Mouse (Mus musculus) embryonic facial prominence, embryonic 12.5 days (tissue): ENCODE measurements around the gene Lamtor1. TPM values are rescaled to one million over a fixed set of nuclear protein-coding genes. Genes with fewer than 3 reads are reported as not detected.
A peak's percentile ranks its signal among the peaks of the same experiment; 100 is the strongest.

Experiments used
- ATAC-seq: fragments of 200-750 bp; cut with Nextera tagmentation; 2 replicates; pipeline ENCODE4 v1.8.0; 2017; ENCODE audit not compliant: insufficient number of reproducible peaks, insufficient read depth, low FRiP score, low TSS enrichment
- H3K27ac ChIP-seq: fragments of 300-500 bp; sonication (generic); 2 replicates; pipeline ENCODE4 v1.5.1; 2016; ENCODE audit warnings: mild to moderate bottlenecking
- H3K27me3 ChIP-seq: fragments of 300-500 bp; sonication (generic); 2 replicates; pipeline ENCODE4 v1.6.1; 2016; ENCODE audit warnings: mild to moderate bottlenecking, moderate library complexity
- H3K36me3 ChIP-seq: fragments of 300-500 bp; sonication (generic); 2 replicates; pipeline ENCODE4 v1.6.1; 2016; ENCODE audit warnings: mild to moderate bottlenecking
- H3K4me1 ChIP-seq: fragments of 300-500 bp; sonication (generic); 2 replicates; pipeline ENCODE4 v1.6.1; 2016
- H3K4me2 ChIP-seq: fragments of 300-500 bp; sonication (generic); replicated peaks from 2 replicates; pipeline ENCODE4 v1.6.1; 2016; ENCODE audit warnings: mild to moderate bottlenecking, moderate library complexity
- H3K4me3 ChIP-seq: fragments of 300-500 bp; sonication (generic); 2 replicates; pipeline ENCODE4 v1.5.1; 2016; ENCODE audit warnings: mild to moderate bottlenecking
- H3K9ac ChIP-seq: fragments of 300-500 bp; sonication (generic); 2 replicates; pipeline ENCODE4 v1.6.1; 2016; ENCODE audit warnings: mild to moderate bottlenecking, moderate library complexity
- H3K9me3 ChIP-seq: fragments of 300-500 bp; sonication (generic); 2 replicates; pipeline ENCODE4 v1.6.1; 2016; ENCODE audit warnings: mild to moderate bottlenecking, moderate library complexity
- WGBS: fragments of 180-500 bp; shearing (Covaris S2); methylation state at CpG from one replicate; pipeline ENCODE4 v1.1.7; 2016; 5-methylcytosine and 5-hydroxymethylcytosine counted together
- polyA plus RNA-seq: library from polyadenylated mRNA; unstranded; fragments of >200 nt; fragmentation: Nextera tagmentation; extraction: Ambion mirVana; gene quantifications from 2 replicates; pipeline ENCODE4 v1.2.1, GENCODE M21; 2016

Lamtor1 gene
- polyA plus RNA-seq = 153 and 158 TPM in 2 replicates

GRCm38 (mm10) chr7:101905561-101906286, at the start of gene Lamtor1:
Gene Lamtor1, plus strand, starts transcription at chr7:101905904.
- peak; percentile 96 for ATAC-seq
- Histone ChIP-seq H3K36me3 (peaks cover 12% of the 10 kb centered on the region), H3K9ac (peak within 1 kb of the TSS; percentile 89), H3K4me1 (peaks cover 12% of the 10 kb centered on the region), H3K27ac (peak within 1 kb of the TSS; percentile 96), H3K4me2 (peak within 1 kb of the TSS; percentile 66), H3K4me3 (peak within 1 kb of the TSS; percentile 76), H3K27me3 (no peaks in the 10 kb centered on the region), H3K9me3 (no peaks in the 10 kb centered on the region)
- under 1% methylated on average over 61 of the region's 61 CpGs for WGBS

GRCm38 (mm10) chr7:101857094-101857493, 48.6 kb upstream of the Lamtor1 start, which contains the start of gene Folr2:
Gene Folr2, minus strand, starts transcription at chr7:101857194.
- WGBS = 90% methylated on average over 4 of the region's 4 CpGs
- H3K9ac ChIP-seq = no peak within 1 kb of the TSS
- no peak for ATAC-seq
- H3K4me1 ChIP-seq = no peaks in the 10 kb centered on the region
- no peaks in the 10 kb centered on the region for H3K9me3 ChIP-seq
- H3K27me3 ChIP-seq = no peaks in the 10 kb centered on the region
- H3K4me2 ChIP-seq = no peak within 1 kb of the TSS
- no peak within 1 kb of the TSS for H3K4me3 ChIP-seq
- no peak within 1 kb of the TSS for H3K27ac ChIP-seq
- H3K36me3 ChIP-seq = no peaks in the 10 kb centered on the region

DNA sequence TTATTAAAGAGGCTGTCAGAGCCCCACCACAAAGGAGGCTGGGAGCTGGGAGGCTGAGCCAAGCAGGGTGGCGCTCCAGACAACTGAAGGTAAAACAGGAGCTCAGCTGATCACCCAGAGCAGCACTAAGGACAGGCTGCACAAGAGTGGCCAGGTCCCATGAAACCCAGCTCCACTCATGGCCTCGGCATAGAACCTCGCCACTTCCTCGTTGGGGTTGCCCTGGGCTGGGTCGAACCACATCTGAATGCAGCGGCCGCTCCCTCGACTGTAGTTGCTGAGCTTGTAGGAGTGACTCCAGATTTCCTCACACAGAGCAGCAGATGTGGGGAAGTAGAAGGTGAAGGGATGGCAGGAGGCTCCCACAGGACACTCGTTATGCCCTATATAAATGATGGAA, 47.3 kb upstream of the Lamtor1 start:
- no peak overlapping the region for H3K4me2 ChIP-seq
- H3K9me3 ChIP-seq = no peaks in the 10 kb centered on the region
- H3K27ac ChIP-seq = no peak overlapping the region
- no peak for ATAC-seq
- no peaks in the 10 kb centered on the region for H3K36me3 ChIP-seq
- H3K4me3 ChIP-seq = no peak overlapping the region
- H3K9ac ChIP-seq = no peak overlapping the region
- H3K27me3 ChIP-seq = no peaks in the 10 kb centered on the region
- no peaks in the 10 kb centered on the region for H3K4me1 ChIP-seq
- WGBS = 77% methylated on average over 9 of the region's 9 CpGs

GRCm38 (mm10) chr7:101860978-101861377, 44.7 kb upstream of the Lamtor1 start:
- Histone ChIP-seq H3K4me3 (no peak overlapping the region), H3K9ac (no peak overlapping the region), H3K27ac (no peak overlapping the region), H3K4me2 (no peak overlapping the region), H3K27me3 (no peaks in the 10 kb centered on the region), H3K4me1 (no peaks in the 10 kb centered on the region), H3K9me3 (no peaks in the 10 kb centered on the region), H3K36me3 (no peaks in the 10 kb centered on the region)
- no peak for ATAC-seq

DNA sequence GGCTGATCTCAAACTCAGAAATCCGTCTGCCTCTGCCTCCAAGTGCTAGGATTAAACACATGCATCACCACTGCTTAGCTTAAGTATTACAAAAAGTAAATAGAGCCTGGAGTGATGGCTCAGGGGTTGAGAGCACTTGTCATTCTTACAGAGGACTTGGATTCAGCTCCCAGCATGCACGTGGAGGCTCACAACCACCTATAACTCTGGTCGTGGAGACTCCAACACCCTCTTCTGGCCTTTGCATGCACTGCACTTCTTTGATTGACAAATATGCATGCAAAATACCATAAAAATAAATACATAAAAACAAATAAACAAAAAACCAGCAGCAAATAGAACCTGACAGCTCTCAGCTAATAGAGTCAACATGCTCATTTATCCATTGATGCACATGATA, 43.4 kb upstream of the Lamtor1 start:
- Histone ChIP-seq H3K4me2 (no peak overlapping the region), H3K4me3 (no peak overlapping the region), H3K9me3 (no peaks in the 10 kb centered on the region), H3K9ac (no peak overlapping the region), H3K27me3 (no peaks in the 10 kb centered on the region), H3K4me1 (no peaks in the 10 kb centered on the region), H3K27ac (no peak overlapping the region), H3K36me3 (no peaks in the 10 kb centered on the region)
- no peak for ATAC-seq
- WGBS = 62% methylated on average over 3 of the region's 3 CpGs

DNA sequence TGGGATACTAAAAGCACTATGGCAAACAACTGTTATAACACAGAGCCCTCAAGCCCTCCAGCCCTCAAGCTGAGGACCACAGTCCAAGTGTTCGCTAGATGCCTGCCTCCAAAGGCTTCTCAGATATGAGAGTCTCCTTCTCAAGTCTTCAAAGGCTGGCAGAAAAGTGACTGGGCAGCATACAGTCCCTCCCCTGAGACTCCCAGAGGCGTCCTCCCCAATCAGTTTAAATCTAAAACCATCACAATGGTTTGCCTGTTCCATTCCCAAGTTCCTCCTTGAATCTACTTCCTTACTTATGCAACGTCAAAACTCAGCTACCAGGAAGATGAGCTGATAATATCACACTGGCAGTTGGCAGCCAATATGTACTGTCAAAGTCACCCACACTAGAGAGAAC, 42.3 kb upstream of the Lamtor1 start, which contains the start of gene Anapc15:
Gene Anapc15, plus strand, starts transcription at position 301 of the 400 bp plus-strand sequence.
- Histone ChIP-seq H3K4me1 (no peaks in the 10 kb centered on the region), H3K4me3 (no peak within 1 kb of the TSS), H3K4me2 (no peak within 1 kb of the TSS), H3K27me3 (no peaks in the 10 kb centered on the region), H3K9ac (no peak within 1 kb of the TSS), H3K9me3 (no peaks in the 10 kb centered on the region), H3K36me3 (no peaks in the 10 kb centered on the region), H3K27ac (no peak within 1 kb of the TSS)
- WGBS = 67% methylated on average over 3 of the region's 3 CpGs
- ATAC-seq = no peak

DNA sequence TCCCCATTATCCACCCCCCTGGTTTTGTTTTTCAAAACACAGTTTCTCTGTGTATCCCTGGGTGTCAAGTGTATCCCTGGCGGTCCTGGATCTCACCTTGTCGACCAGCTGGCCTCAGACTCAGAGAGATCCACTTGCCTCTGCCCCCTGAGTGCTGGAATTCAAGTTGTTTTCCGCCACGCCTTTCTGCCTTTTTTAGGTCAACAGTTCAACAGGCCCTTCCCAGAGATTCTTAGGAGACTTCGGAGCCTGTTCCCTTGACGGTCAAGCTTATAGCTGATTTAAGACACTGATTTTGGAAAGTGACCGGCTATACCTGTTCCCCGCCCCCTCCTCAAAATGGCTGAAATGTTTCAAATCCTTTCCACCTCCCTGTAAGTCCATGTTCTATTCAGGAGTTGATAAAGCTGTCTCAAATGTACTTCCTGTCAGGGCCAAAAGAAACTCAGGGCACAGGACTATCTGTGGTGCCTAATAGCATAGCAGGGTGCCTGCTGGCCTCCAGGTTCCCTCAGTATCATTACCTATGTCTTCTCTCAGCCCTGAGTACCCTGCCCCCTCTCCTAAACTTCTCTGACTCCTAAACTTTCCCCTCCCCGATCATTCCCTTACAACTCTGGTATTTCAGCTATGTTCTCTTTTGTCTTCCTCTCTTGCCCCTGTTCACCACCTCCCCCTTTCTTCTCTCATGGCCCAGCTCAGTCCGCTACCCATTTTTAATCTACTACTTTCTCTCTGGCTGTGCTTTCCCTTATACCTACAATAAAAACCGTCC, 39.0 kb upstream of the Lamtor1 start:
- 82% methylated on average over 11 of the region's 11 CpGs for WGBS

DNA sequence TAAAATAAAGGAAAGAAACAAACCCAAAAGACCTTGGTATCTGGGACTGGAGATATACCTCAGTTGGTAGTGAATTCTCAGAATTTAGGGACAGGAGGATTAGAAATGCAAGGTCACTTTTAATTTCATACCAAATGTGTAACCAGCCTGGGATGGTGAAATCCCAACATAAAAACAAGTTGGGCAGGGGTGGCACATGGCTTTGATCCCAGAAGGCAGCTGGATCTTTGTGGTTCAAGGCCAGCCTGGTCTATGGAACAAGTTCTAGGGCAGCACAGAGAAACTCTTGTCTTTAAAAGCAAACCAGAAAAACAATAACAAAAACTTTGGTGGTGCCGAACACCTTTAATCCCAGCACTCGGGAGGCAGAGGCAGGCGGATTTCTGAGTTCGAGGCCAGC, 38.2 kb upstream of the Lamtor1 start:
- Histone ChIP-seq H3K9me3 (no peaks in the 10 kb centered on the region), H3K4me3 (no peak overlapping the region), H3K27ac (no peak overlapping the region), H3K4me2 (no peak overlapping the region), H3K27me3 (no peaks in the 10 kb centered on the region), H3K9ac (no peak overlapping the region), H3K4me1 (no peaks in the 10 kb centered on the region), H3K36me3 (no peaks in the 10 kb centered on the region)
- 98% methylated on average over 4 of the region's 4 CpGs for WGBS
- no peak for ATAC-seq

More for the DNA sequence above, 39.0 kb upstream of the Lamtor1 start:
- H3K27me3 ChIP-seq = no peaks in the 10 kb centered on the region
- ATAC-seq = no peak
- no peaks in the 10 kb centered on the region for H3K4me1 ChIP-seq
- H3K36me3 ChIP-seq = no peaks in the 10 kb centered on the region
- no peak overlapping the region for H3K4me2 ChIP-seq
- no peak overlapping the region for H3K9ac ChIP-seq
- H3K4me3 ChIP-seq = no peak overlapping the region
- H3K9me3 ChIP-seq = no peaks in the 10 kb centered on the region
- no peak overlapping the region for H3K27ac ChIP-seq

- Histone ChIP-seq H3K9ac (no peak overlapping the region), H3K4me3 (no peak overlapping the region), H3K36me3 (no peaks in the 10 kb centered on the region), H3K9me3 (no peaks in the 10 kb centered on the region), H3K27me3 (no peaks in the 10 kb centered on the region), H3K27ac (no peak overlapping the region), H3K4me1 (no peaks in the 10 kb centered on the region), H3K4me2 (no peak overlapping the region)
- 68% methylated on average over 13 of the region's 13 CpGs for WGBS
- ATAC-seq = 0 out of 2 replicates have a peak, but pooled peaks have one; percentile 35
These were observed 37.2 kb upstream of the Lamtor1 start for GRCm38 (mm10) chr7:101868241-101869162.

GRCm38 (mm10) chr7:101869163-101869500, 36.6 kb upstream of the Lamtor1 start:
- Histone ChIP-seq H3K9me3 (no peaks in the 10 kb centered on the region), H3K27ac (no peak overlapping the region), H3K4me2 (no peak overlapping the region), H3K4me3 (no peak overlapping the region), H3K27me3 (no peaks in the 10 kb centered on the region), H3K36me3 (no peaks in the 10 kb centered on the region), H3K4me1 (no peaks in the 10 kb centered on the region), H3K9ac (no peak overlapping the region)
- WGBS = 61% methylated on average over 7 of the region's 7 CpGs
- ATAC-seq = no peak

GRCm38 (mm10) chr7:101870629-101871028, 35.1 kb upstream of the Lamtor1 start, which contains the start of gene Folr1:
Gene Folr1, minus strand, starts transcription at chr7:101870788.
- ATAC-seq = no peak
- H3K9me3 ChIP-seq = no peaks in the 10 kb centered on the region
- H3K4me3 ChIP-seq = no peak within 1 kb of the TSS

More at GRCm38 (mm10) chr7:101870629-101871028, 35.1 kb upstream of the Lamtor1 start, which contains the start of gene Folr1:
- no peak within 1 kb of the TSS for H3K4me2 ChIP-seq
- WGBS = 79% methylated on average over 2 of the region's 2 CpGs
- H3K9ac ChIP-seq = no peak within 1 kb of the TSS
- H3K27me3 ChIP-seq = no peaks in the 10 kb centered on the region
- no peak within 1 kb of the TSS for H3K27ac ChIP-seq
- no peaks in the 10 kb centered on the region for H3K36me3 ChIP-seq
- no peaks in the 10 kb centered on the region for H3K4me1 ChIP-seq
